Mouse (Mus musculus) brain, embryonic 14.5 days (tissue): Measurements from ENCODE around the gene Sec24b.

Experiments used
- CTCF ChIP-seq: fragments of 200-500 bp; IDR thresholded peaks from 2 replicates; pipeline ENCODE4 v1.5.1; 2012; ENCODE audit warnings: inconsistent platforms, mild to moderate bottlenecking, moderate library complexity, borderline replicate concordance; ENCODE audit not compliant: insufficient read depth, insufficient read length; ENCODE audit errors: extremely low read depth
- POLR2A ChIP-seq: fragments of 200-500 bp; IDR thresholded peaks from 2 replicates; pipeline ENCODE4 v1.6.1; 2012; ENCODE audit warnings: mild to moderate bottlenecking, inconsistent platforms, borderline replicate concordance; ENCODE audit not compliant: poor library complexity, insufficient read depth, insufficient read length, severe bottlenecking; ENCODE audit errors: extremely low read depth

DNA sequence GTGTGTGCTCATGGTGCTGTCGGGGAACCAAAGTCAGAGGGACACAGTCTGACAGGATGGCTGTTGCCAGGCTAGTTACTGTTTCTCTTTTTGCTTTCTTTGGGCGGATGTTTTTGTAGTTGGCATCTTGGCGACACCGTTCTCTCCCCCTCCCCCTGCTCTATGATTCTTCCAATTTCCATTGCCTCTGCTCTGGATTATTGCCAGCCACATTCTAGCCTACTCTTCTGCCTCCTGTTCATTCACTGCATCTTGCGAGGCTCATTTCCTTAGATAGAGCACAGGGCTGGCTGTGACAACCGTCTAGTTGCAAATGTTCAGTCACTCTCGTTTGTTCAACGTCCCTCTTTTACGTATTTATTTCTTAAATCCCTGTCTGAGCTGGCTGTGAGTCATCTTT, 29.1 kb upstream of the Sec24b start:
- no peak for TF ChIP-seq POLR2A
- no peak for TF ChIP-seq CTCF
